Mouse (Mus musculus) C2C12 (cell line): Measurements from ENCODE around the gene Ltn1.

ENCODE experiments used
- CTCF ChIP-seq: IDR thresholded peaks from one replicate; pipeline ENCODE4 v1.5.1; 2011; ENCODE audit not compliant: control insufficient read depth, insufficient read depth, insufficient read length
- MAX ChIP-seq: IDR thresholded peaks from one replicate; pipeline ENCODE4 v1.6.1; 2011; ENCODE audit warnings: mild to moderate bottlenecking, control low read depth
- MYOD1 ChIP-seq: IDR thresholded peaks from one replicate; pipeline ENCODE4 v1.6.1; 2011; ENCODE audit warnings: low read depth; ENCODE audit not compliant: control insufficient read depth, insufficient read length
- MYOG ChIP-seq: IDR thresholded peaks from one replicate; pipeline ENCODE4 v1.6.1; 2011; ENCODE audit not compliant: control insufficient read depth, insufficient read length; ENCODE audit errors: extremely low read depth
- USF1 ChIP-seq: IDR thresholded peaks from one replicate; pipeline ENCODE4 v1.6.1; 2011; ENCODE audit warnings: low read depth, mild to moderate bottlenecking, control low read depth, moderate library complexity

GRCm38 (mm10) chr16:87341043-87341572 is 91.3 kb downstream of the Ltn1 start:
- no peak for TF ChIP-seq MYOG
- TF ChIP-seq CTCF, result no peak
- TF ChIP-seq USF1, result no peak
- no peak for TF ChIP-seq MAX
- no peak for TF ChIP-seq MYOD1
